Mouse (Mus musculus): ENCODE measurements at regions not wholly inside any gene's neighbourhood (a gene's known extent, or its start where the extent isn't known, plus 50 kb on each side); places are given as distances from the start of the nearest gene placed in this dataset.
"Not testable (repeated sequence)": the region's sequence is repeated elsewhere in the genome, so short reads cannot be mapped to it uniquely, and the experiment has no call there.

DNA sequence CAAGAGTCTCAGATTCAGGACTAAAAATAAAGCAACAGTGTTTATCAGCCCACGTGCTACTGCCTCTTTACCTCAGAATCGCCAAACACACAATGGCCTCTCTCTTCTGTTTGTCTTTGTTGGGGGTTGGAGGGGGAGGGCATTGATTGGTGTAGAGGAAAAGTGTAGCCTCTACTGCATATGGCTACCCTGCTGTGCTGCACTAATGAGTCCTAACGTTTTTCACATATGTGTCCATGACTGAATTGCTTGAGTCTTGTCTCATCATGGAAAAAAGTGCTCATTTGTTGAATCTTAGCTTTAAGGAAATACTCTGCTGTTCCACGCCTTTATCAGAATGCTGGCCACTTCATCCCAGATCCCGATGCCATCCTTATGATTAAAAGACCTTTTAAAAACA is 459.7 kb upstream of the N6amt1 start:
- no peak for DNase-seq

DNA sequence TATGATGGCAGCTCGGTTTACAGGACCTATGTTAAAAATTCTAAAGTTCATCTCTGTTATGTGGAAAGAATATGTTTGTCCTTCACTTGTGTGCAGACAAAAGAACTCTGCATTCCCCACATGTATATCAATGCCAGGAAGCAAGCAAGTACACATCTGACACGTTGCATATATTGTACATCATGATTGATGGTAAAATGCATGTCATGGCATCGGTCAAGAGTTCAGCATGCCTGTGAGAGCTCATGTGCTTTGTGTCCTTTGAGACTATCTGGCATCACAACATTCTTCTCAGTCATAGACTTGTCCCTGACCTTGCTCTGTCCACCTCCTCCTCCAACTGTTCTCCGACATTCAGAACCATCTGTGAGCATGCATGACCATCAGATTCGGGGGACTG is 465.6 kb upstream of the N6amt1 start:
- DNase-seq, result no peak

DNA sequence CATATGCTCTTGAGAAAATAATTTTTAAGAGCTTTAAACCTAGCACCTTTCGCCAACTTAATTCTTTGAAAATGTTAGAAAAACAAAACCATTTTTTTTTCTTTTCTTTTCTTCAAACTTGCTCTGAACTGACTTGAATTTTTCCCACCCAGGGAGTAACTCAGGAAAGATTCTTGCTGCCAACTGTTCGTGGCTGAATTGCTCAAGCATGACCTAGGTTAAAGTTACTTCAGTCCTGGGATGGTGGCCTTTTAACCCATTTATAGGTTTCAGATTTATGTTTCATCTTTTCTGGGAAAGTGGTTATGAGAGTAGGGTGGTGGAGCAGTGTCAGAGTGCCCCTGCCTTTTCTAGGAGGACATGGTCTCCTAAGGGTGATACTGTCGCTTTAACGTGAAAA is 466.4 kb upstream of the N6amt1 start:
- DNase-seq, result peak; percentile 20

DNA sequence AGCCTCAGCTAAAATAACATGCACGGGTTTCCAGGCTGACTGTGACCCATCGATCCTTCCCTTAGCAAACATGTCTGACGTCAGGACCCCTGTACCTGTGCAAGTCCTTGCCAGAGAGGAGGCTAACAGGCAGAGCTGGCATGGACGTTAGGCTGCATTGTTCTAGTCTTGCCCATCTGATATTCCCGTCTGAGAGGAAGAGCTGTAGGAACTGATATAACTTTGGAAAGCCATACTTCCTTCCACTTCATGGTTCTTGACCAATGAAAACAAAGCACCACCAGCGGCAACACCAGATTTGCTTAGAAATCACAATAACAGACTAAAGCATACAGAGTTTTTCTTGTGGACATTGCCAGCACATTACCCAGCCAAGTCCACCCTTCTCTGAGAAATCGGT is 470.1 kb upstream of the N6amt1 start:
- DNase-seq, result no peak

DNA sequence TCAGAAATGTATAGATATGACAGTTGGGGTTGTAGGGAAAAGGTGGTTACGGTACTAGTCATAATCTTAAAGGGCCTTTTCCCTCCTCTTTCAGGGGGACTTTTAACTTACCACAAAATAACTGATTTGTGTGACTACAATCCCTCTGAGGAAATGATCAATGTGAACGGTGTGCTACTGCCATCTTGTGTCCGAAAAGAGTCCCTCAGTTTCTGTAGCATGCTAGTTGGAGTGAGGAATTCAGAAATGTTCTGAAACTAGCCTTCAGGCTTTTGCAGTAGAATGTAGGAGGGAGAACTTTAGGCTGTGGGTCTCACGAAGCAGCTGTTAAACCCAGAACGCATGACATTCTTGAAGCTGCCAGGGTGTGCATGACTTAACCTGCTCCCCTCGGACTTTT is 471.5 kb upstream of the N6amt1 start:
- peak; percentile 79 for DNase-seq

DNA sequence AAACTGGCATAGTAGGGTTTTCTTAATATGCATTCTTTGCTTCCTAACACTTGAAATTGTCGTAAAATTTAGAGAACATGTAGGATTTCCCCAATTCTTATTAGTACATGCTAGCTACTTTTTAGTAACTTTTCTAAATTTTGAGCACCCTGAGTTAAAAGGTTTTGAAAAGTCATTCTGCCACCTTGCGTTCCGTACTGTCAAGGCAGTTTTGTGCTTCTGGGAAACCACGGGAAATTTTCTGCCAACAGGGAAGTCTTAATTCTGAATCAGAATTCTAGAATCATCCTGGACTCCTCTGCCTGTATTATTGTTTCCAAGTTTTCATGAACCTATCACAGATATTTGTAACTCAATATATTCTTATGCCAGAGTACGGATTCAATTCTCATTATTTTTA is 472.4 kb upstream of the N6amt1 start:
- peak; percentile 24 for DNase-seq

DNA sequence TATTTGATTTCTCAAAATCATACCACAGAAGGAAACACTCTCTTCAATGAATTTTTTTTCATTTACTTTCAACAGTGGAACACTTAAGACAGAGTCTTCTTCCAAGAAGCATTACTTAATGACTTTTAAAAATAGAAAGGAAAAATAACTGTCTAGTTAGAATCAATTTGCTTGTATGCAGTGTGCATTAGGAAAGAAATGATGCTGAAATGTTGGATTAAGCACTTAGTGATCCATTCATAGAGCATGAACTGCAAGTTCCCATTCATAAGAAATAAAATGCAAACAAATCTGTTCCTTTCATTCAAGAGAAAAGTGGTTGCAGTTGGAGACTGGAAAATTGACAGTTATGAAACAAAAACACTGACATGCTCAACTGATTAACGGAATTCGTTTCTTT is 493.2 kb upstream of the N6amt1 start:
- DNase-seq, result no peak

DNA sequence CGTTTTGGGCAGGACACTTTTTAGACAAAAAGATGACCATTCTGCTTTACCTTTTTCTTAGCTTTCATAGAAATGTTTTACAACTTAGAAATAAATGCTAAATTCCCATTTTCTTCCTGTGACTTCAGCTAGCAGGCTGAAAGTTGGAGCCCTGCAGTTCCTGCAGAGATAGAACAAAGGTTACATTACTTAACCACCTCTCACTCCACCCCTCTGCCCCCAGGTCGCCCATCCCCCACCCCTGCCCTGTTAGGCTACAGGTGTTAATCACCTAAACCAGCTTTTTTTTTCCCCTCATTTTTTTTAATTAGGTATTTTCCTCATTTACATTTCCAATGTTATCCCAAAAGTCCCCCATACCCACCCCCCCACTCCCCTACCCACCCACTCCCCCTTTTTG is 498.1 kb upstream of the N6amt1 start:
- peak; percentile 14 for DNase-seq

DNA sequence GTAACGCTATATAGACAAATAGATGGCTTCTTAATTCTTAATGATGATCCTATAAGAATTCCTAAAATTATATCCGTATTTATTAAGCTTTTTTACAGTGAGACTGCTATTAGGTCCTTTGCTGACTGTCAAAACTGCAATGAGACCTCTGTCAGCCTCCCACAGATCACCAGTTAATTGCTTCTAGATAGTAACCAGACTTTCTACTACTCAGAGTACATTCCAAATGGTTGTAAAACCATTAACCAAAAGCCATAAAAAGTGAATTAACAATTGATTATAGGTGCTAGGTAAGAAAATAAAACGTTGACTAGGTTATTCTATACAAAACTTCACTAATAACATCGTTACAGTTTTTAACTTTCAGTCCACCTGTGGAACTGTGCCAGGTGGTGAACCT is 498.7 kb upstream of the N6amt1 start:
- DNase-seq, result no peak

DNA sequence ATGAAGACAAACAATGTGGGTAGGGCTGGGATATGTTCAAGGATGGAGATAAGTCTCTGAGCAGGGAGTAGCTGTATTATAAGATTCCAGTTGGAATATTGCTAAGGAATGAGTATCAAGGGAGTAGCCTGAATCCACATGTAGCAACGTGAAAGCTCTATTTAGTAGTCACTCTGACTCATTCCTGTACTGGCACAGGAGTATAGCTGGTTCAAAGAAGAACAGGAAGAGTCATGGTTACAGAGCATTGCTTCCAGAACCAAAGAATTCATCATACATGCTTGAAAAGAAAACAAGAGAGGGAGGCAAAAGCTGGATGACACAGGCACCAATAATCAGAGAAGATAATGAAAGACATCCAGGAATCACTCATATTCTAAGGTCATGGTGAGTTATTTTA is 500.6 kb upstream of the N6amt1 start:
- DNase-seq, result no peak

DNA sequence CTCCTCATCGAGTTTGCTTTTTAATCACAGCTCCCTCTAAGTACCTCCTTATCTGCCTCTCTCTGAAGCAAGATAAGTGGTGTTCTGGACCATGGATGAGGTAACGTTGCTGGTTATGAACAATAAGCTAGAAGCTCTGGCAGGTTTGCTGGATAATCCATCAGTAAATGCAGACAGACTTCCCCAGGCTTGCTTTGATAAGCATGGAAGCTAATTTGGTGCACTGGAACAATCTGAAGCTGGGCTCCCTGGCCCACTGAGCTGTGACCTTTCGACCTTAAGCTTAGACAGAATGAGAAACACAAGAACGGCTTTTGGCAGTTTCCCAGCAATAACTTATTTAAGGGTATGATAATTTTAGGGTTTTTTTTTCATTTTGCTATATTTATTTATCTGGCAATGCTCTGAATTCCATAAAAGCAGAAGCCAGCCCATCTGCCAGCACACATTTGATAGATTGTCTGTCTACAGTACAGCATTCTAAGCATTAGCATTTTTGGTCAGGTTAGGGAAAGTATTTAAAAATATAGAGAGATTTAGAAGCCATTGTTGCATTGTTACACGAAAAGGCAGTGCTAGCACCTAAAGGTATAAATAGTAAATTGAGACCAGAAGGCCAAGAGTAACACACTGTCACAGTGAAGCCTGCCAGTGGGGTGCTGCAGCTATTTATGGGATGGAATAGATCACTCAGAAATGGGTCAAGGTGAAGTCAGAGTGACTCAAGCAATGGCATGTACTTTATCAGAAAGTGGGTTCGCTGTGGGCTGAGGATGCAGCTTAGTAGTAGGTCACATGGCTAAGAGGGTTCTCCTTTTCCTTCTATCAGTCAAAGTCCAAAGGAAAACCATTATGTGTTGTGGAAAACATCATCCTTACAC is 515.3 kb upstream of the N6amt1 start:
- DNase-seq, result peak; percentile 8

DNA sequence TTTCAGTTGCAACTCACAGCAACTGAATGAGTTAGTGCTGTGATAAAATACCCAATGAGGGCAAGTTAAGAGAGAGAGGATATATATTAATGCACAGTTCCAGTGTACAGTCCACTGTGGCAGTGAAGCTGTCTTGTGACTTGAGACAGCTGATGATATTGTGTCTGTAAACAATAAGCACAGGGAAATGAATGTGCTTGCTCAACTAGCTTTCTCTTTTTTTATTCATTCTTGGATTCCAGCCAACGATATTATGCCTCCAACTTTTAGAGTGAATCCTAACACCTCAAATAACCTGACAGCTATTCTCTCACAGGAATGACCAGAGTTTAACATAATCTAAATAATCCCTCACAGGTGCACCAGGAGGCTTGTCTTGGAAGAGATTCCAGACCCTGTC is 526.3 kb upstream of the N6amt1 start:
- no peak for DNase-seq

DNA sequence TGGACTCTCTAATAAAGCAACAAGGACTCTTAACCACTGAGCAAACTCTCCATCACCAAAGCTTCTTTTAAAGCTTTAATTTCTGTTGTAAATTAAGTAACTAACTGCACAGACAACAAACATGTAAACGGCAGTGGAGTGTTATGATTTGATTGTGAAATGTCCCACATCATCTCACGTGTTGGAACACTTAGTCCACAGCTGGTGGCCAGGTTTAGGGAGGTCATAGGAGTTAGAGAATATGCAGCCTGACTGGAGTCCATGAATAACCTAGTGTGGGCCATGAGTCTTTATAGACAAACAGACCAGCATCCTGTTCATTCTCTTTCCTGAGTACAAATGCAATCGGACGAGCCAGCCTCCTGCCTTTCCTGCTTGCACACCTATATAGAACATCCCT is 527.3 kb upstream of the N6amt1 start:
- no peak for DNase-seq

DNA sequence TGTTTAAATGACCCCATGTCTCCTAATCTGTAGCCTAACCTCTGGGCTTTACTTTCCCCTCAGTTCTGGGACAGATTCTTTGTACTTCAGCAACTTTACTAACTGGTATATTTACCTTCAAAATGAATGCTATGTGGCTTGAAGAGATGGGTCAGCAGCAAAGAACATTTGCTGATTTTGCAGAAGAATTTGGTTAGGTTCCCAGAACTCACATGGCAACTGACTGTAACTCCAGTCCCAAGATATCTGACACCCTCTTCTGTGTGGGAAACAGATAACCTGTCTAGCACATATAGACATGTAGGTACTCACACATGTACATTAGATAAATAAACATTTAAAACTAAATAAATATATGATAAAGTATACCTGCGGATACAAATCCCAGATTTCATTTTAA is 530.5 kb upstream of the N6amt1 start:
- DNase-seq, result no peak

DNA sequence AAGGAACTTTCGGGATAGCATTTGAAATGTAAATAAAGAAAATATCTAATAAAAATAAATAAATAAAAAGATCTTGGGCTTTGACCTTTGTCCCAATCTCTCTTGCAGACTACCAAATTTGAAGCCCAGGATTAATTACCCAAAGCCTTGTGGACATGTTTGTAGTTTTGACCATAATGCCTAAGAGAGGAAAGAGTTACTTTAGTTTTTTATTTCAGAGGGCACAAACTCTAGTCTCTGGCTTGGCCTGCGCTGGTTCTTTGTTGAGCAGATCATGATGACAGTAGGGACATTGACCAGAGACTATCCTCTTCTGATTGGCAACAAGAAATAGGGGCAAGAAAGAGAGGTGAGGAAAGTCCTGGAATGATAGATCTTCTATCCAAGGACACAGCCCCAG is 532.4 kb upstream of the N6amt1 start:
- DNase-seq, result no peak

DNA sequence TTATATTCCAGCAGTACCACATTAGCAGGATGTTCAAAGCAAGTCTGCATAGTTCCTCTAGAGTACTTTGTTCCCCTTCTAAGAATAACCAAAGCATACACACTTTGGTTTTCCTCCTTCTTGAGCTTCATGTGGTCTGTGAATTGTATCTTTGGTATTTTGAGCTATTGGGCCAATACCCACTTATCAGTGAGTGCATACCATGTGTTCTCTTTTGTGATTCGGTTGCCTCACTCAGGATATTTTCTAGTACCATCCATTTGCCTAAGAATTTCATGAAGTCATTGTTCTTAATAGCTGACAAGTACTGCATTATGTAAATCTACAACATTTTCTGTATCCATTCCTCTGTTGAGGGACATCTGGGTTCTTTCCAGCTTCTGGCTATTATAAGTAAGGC is 535.3 kb upstream of the N6amt1 start:
- not testable (repeated sequence) for DNase-seq

DNA sequence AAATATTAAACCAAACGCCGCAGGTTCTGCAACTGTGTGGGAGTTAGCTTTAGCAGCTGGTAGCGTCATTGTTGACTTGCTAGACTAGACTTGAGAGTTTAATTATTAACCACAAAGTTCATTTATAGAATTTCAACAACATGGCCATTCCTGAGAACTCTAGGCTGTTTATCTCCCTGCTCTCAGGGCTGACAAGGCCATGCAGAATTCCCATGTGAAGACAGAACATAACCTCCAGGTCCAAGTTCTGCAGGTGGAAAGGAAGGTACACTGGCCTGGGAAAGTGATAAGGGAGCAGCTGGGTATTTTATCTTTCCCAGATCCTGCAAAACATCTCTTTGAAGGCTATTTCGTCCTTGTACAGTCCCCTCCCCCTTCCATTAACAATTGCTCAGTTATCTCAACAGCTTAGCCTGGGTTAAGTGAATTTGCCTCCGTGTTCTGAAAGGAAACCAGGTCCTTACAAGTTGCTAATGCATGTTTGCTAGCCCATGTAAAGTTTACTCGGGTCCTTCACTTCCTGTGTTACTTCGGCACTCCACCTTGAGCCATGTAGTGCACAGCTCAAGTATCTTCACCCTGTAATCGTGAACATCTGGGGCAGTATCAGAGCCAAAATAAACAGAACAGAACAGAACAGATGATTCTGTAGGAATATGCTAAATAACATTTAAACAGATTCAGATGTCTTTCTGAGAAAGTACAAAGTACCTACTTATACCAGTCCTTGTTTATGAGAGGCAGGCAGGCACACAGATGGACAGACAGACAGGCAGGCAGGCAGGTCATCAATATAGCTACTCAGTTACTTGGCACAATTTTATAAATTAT is 537.0 kb upstream of the N6amt1 start:
- DNase-seq, result peak; percentile 44

DNA sequence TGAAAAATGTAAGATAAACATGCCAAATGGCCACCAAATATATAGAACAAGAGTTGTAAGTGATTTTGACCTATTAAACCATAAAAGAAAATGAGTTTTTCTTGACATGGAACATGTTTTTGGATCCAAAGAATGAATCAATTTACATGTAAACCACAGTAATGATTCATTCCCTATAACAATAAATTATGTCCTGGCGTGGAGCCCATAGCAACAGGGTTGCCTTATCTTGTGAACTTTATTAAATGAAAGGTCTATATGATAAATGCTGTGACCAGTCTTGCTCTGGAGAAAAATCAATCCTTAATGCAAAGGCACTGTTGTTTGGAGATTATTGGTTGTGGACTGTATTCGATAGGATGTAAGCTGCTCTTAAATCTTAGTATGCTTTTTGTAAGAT is 538.0 kb upstream of the N6amt1 start:
- no peak for DNase-seq

DNA sequence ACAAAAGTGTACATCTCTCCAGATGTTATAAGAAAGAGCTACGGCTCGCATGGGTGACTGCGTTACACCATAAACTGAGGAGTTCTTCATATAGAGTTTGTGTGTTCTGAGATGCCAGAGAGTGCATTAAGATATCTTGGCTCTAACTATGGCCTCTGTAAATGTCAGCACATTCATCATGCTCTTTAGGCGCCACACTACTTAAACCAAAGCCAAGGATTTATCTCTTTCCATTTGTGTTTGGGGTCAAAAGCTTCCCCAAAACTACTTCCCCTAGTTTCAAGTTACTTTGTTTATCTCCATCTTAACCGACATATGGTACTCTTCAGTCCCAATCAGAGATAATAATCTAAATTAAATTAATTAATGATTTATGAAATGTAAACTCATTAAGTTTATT is 541.3 kb upstream of the N6amt1 start:
- DNase-seq, result no peak

DNA sequence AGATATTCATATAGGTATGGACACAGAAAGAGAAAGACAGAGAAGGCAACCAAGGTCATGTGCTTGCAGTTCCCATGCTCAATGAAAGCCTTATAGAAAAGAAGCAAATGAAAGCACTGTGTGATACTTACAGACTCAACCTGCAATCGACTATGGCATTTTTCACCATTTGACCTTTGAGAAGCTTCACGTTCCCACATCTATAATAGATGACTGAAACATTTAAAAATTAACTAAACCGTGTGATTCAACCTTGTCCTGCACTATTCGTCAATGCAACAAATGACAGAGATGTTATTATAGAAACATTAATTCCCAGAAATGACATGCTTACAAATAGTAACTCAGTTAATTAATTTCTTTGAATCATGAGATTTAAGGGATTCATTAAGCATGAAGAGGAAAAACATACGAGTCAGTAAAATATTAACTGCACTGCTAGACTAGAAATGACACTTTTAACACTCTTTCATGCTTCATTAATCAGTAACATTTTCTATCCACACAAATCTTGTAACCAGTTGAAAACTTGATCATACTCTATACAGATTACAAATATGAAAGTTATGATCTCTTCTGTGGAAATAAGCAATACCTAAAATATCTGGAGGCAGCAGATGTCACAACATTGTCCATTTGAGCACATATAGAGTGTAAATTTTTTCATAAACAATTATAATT is 545.2 kb upstream of the N6amt1 start:
- peak; percentile 31 for DNase-seq

DNA sequence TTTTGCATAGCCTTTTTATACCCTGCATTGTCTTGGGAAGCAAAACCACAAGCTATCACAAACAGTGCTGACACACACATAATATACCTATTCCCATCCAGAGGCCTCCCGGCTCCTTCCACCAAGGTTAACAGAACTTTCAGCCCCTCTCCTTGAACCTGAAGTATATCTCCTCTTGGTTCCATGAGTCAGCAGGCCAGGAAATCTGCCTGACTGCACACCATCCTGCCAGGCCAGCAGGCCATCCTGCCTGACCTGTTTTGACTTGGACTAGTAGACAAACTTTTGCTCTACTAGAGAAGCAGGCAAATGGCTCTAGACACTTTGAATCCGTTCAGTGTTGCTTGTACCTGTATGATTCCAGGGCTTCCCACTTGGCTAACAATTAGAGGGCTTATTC is 547.6 kb upstream of the N6amt1 start:
- peak; percentile 31 for DNase-seq

DNA sequence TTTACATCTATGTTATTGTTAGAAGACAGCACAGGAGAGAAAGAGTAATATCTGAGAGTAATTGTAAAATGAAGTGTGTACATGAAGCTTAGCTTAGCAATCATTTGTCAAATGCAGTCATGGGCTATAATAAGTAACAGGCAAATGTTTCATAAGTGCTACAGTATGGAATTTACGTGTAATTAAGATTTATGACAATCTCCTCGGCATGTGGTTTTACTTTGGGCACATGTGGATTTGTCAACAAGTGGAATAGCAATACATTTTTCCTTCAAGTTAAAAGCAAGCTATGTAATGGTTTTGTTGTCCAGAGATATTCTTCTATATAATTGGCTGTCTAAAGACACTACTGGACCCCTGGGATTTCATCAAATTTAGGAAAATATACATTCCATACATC is 577.9 kb upstream of the N6amt1 start:
- no peak for DNase-seq

DNA sequence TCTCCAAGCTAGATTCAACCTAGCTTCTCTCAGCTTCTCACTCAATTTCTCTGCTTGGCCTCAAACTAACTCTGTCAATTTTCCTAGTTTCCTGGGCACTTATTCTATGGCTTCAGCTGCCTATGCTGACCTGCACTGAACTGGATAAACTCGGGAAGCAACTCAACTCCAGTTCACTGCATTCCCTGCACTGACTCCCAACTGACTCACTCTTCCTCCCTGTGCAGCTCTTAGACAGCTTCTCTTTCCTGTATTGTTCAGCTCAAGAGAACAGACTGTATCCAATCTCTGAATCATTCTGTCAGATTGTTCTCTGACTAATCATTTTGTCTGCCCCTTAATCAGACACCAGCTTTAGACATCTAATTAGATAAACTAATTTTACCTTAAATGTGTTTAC is 581.4 kb upstream of the N6amt1 start:
- DNase-seq, result no peak

DNA sequence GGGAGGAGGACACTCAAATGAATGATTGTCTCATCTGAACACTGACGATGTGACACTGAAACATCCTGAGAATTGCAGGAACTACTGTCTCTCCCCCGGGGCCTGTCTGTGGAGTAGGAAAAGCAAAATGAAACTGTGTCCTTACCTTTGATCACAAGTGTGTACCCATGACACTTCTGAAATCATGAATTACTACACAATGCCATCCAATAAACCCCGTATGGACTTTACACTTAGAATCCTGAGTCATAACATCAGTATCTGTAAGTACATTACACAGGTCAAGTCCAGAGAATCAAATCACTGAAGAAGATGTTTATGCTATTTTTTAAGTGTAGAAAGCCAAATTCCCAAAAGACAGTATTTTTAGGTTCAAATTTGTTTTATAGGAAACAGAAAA is 585.1 kb upstream of the N6amt1 start:
- no peak for DNase-seq

All from kidney, postnatal 14 days (tissue).